Mouse (Mus musculus) MEL (cell line): ENCODE measurements around the gene Schip1. TPM values are rescaled to one million over a fixed set of nuclear protein-coding genes. Genes with fewer than 3 reads are reported as not detected.

Experiments used
- DNase-seq: peaks from one replicate; pipeline ENCODE4 v3.0.0; 2011; ENCODE audit warnings: low read depth, low spot score
- H3K27ac ChIP-seq: 2 replicates; pipeline ENCODE4 v1.5.1; 2012; ENCODE audit warnings: low read depth, mild to moderate bottlenecking, control low read depth, low read length, moderate library complexity; ENCODE audit not compliant: control insufficient read depth
- H3K27me3 ChIP-seq, 2 experiments: fragments of 150-350 bp in 1 of 2; sonication (generic) in 1 of 2; 2 replicates each; pipeline ENCODE4 v1.6.1; 2012; ENCODE audit warnings: low read length in 2 of 2, mild to moderate bottlenecking in 2 of 2, improper control_type of control experiment in 1 of 2, moderate library complexity in 1 of 2; ENCODE audit not compliant: insufficient read depth in 2 of 2, control insufficient read depth in 1 of 2
- H3K36me3 ChIP-seq, 2 experiments: 2 replicates each; pipeline ENCODE4 v1.6.1; 2012 to 2014; ENCODE audit warnings: low read length in 2 of 2, improper control_type of control experiment in 1 of 2, inconsistent platforms in 1 of 2, mild to moderate bottlenecking in 1 of 2; ENCODE audit not compliant: insufficient read depth in 2 of 2, control insufficient read depth in 1 of 2
- H3K4me1 ChIP-seq, 2 experiments: fragments of 150-350 bp in 1 of 2; sonication (generic) in 1 of 2; 2 replicates each; pipeline ENCODE4 v1.6.1; 2012; ENCODE audit warnings: low read length in 2 of 2, improper control_type of control experiment in 1 of 2, mild to moderate bottlenecking in 1 of 2; ENCODE audit not compliant: insufficient read depth in 2 of 2, control insufficient read depth in 1 of 2
- H3K4me3 ChIP-seq, 2 experiments: fragments of 150-350 bp in 1 of 2; sonication (generic) in 1 of 2; 2 replicates each; pipeline ENCODE4 v1.5.1; 2012; ENCODE audit warnings: low read depth in 2 of 2, low read length in 2 of 2, mild to moderate bottlenecking in 2 of 2, moderate library complexity in 2 of 2, control low read depth in 1 of 2, improper control_type of control experiment in 1 of 2; ENCODE audit not compliant: control insufficient read depth in 1 of 2, insufficient read depth in 1 of 2
- H3K79me2 ChIP-seq: 2 replicates; pipeline ENCODE4 v1.6.1; 2012; ENCODE audit warnings: mild to moderate bottlenecking, low read length, moderate library complexity; ENCODE audit not compliant: control insufficient read depth, poor library complexity, insufficient read depth
- H3K9ac ChIP-seq: 2 replicates; pipeline ENCODE4 v1.6.1; 2012; ENCODE audit warnings: low read depth, mild to moderate bottlenecking, control low read depth, low read length, moderate library complexity; ENCODE audit not compliant: control insufficient read depth, poor library complexity, severe bottlenecking
- H3K9me3 ChIP-seq: fragments of 150-350 bp; sonication (generic); replicated peaks from 2 replicates; pipeline ENCODE4 v1.6.1; 2012; ENCODE audit warnings: mild to moderate bottlenecking, low read length, improper control_type of control experiment, moderate library complexity; ENCODE audit not compliant: insufficient read depth
- CHD1 ChIP-seq: IDR thresholded peaks from 2 replicates; pipeline ENCODE4 v1.6.1; 2012; ENCODE audit warnings: low read depth, mild to moderate bottlenecking, inconsistent platforms, low read length, improper control_type of control experiment
- CHD2 ChIP-seq: IDR thresholded peaks from 2 replicates; pipeline ENCODE4 v1.6.1; 2011; ENCODE audit warnings: low read length, improper control_type of control experiment
- CTCF ChIP-seq, 3 experiments: IDR thresholded peaks in 2 of 3; conservative IDR thresholded peaks in 1 of 3; 2 replicates each; pipeline ENCODE4 v1.5.1; 2011 to 2012; ENCODE audit warnings: low read length in 3 of 3, low read depth in 2 of 3, mild to moderate bottlenecking in 2 of 3, improper control_type of control experiment in 1 of 3, inconsistent platforms in 1 of 3, mixed read lengths in 1 of 3, moderate library complexity in 1 of 3; ENCODE audit not compliant: control insufficient read depth in 1 of 3, insufficient read depth in 1 of 3, poor library complexity in 1 of 3, severe bottlenecking in 1 of 3
- EP300 ChIP-seq, 2 experiments: IDR thresholded peaks; 2 replicates each; pipeline ENCODE4 v1.6.1; 2011; ENCODE audit warnings: improper control_type of control experiment in 2 of 2, low read length in 2 of 2, low read depth in 1 of 2, mild to moderate bottlenecking in 1 of 2
- ETS1 ChIP-seq: IDR thresholded peaks from 2 replicates; pipeline ENCODE4 v1.6.1; 2012; ENCODE audit warnings: low read depth, mild to moderate bottlenecking, inconsistent platforms, low read length, improper control_type of control experiment, moderate library complexity
- GATA1 ChIP-seq: IDR thresholded peaks from 2 replicates; pipeline ENCODE4 v1.6.1; 2011; ENCODE audit warnings: low read depth, low read length, improper control_type of control experiment
- HCFC1 ChIP-seq: IDR thresholded peaks from 2 replicates; pipeline ENCODE4 v1.6.1; 2012; ENCODE audit warnings: low read depth, mild to moderate bottlenecking, inconsistent platforms, low read length, improper control_type of control experiment, moderate library complexity
- JUND ChIP-seq: IDR thresholded peaks from 2 replicates; pipeline ENCODE4 v1.6.1; 2011; ENCODE audit warnings: low read depth, mild to moderate bottlenecking, improper control_type of control experiment, low read length
- KAT2A ChIP-seq: conservative IDR thresholded peaks from 2 replicates; pipeline ENCODE4 v1.6.1; 2012; ENCODE audit warnings: low read depth, low read length, improper control_type of control experiment, inconsistent platforms
- MAX ChIP-seq: IDR thresholded peaks from 2 replicates; pipeline ENCODE4 v1.6.1; 2011; ENCODE audit warnings: low read length, improper control_type of control experiment
- MEF2A ChIP-seq: IDR thresholded peaks from 2 replicates; pipeline ENCODE4 v1.6.1; 2014; ENCODE audit warnings: low read depth, mild to moderate bottlenecking, inconsistent platforms, low read length, improper control_type of control experiment; ENCODE audit not compliant: poor library complexity, insufficient replicate concordance, severe bottlenecking; ENCODE audit errors: extremely low read depth
- MXI1 ChIP-seq: IDR thresholded peaks from 2 replicates; pipeline ENCODE4 v1.6.1; 2011; ENCODE audit warnings: mild to moderate bottlenecking, low read depth, low read length, improper control_type of control experiment
- MYB ChIP-seq: IDR thresholded peaks from 2 replicates; pipeline ENCODE4 v1.6.1; 2011; ENCODE audit warnings: mild to moderate bottlenecking, low read depth, low read length, improper control_type of control experiment
- MYC ChIP-seq: IDR thresholded peaks from 2 replicates; pipeline ENCODE4 v1.6.1; 2011; ENCODE audit warnings: low read depth, mild to moderate bottlenecking, low read length, improper control_type of control experiment, moderate library complexity
- NRF1 ChIP-seq: IDR thresholded peaks from 2 replicates; pipeline ENCODE4 v1.6.1; 2014; ENCODE audit warnings: low read depth, mild to moderate bottlenecking, inconsistent platforms, low read length, improper control_type of control experiment, moderate library complexity; ENCODE audit not compliant: poor library complexity, insufficient read depth, severe bottlenecking
- POLR2A ChIP-seq, 2 experiments: IDR thresholded peaks; 2 replicates each; pipeline ENCODE4 v1.6.1; 2011 to 2012; ENCODE audit warnings: low read length in 2 of 2, mild to moderate bottlenecking in 2 of 2, control low read depth in 1 of 2, improper control_type of control experiment in 1 of 2, low read depth in 1 of 2, moderate library complexity in 1 of 2; ENCODE audit not compliant: control insufficient read depth in 1 of 2, insufficient read depth in 1 of 2, poor library complexity in 1 of 2
- POLR2AphosphoS2 ChIP-seq: IDR thresholded peaks from 2 replicates; pipeline ENCODE4 v1.6.1; 2011; ENCODE audit warnings: low read length, improper control_type of control experiment
- POLR2AphosphoS5 ChIP-seq: IDR thresholded peaks from 2 replicates; pipeline ENCODE4 v1.6.1; 2012; ENCODE audit warnings: low read depth, borderline replicate concordance, mild to moderate bottlenecking, inconsistent platforms, low read length, moderate library complexity, mixed read lengths
- RAD21 ChIP-seq: IDR thresholded peaks from 2 replicates; pipeline ENCODE4 v1.6.1; 2011; ENCODE audit warnings: mild to moderate bottlenecking, low read depth, low read length, improper control_type of control experiment
- RCOR1 ChIP-seq: IDR thresholded peaks from 2 replicates; pipeline ENCODE4 v1.6.1; 2012; ENCODE audit warnings: low read depth, mild to moderate bottlenecking, inconsistent platforms, low read length, improper control_type of control experiment
- SIN3A ChIP-seq: IDR thresholded peaks from 2 replicates; pipeline ENCODE4 v1.6.1; 2012; ENCODE audit warnings: low read length, improper control_type of control experiment, inconsistent platforms
- TAL1 ChIP-seq: IDR thresholded peaks from 2 replicates; pipeline ENCODE4 v1.6.1; 2012; ENCODE audit warnings: mild to moderate bottlenecking, inconsistent platforms, low read length, moderate library complexity, mixed read lengths
- TCF12 ChIP-seq: IDR thresholded peaks from 2 replicates; pipeline ENCODE4 v1.6.1; 2014; ENCODE audit warnings: low read depth, mild to moderate bottlenecking, inconsistent platforms, low read length, improper control_type of control experiment, moderate library complexity
- USF1 ChIP-seq: IDR thresholded peaks from 2 replicates; pipeline ENCODE4 v1.6.1; 2014; ENCODE audit warnings: low read depth, mild to moderate bottlenecking, inconsistent platforms, low read length, improper control_type of control experiment, moderate library complexity
- ZKSCAN1 ChIP-seq: IDR thresholded peaks from 2 replicates; pipeline ENCODE4 v1.6.1; 2012; ENCODE audit warnings: low read depth, mild to moderate bottlenecking, inconsistent platforms, low read length, improper control_type of control experiment, moderate library complexity
- ZNF384 ChIP-seq: IDR thresholded peaks from 2 replicates; pipeline ENCODE4 v1.6.1; 2012; ENCODE audit warnings: low read depth, mild to moderate bottlenecking, inconsistent platforms, low read length, improper control_type of control experiment
- polyA plus RNA-seq, 2 experiments: library from polyadenylated mRNA; stranded (reverse) in 1 of 2; unstranded in 1 of 2; fragments of >175 nt in 1 of 2; fragments of >200 nt in 1 of 2; gene quantifications; 2 replicates each; pipeline versions ENCODE4 v1.2.1 to v1.2.4; 2012; ENCODE audit warnings: low replicate concordance in 2 of 2, low read depth in 1 of 2; ENCODE audit not compliant: insufficient read length in 2 of 2, insufficient read depth in 1 of 2, missing spikeins in 1 of 2
- total RNA-seq: library from RNA; depleted of rRNA; stranded (reverse); fragments of 300-350 nt; gene quantifications from 2 replicates; pipeline ENCODE4 v1.2.3, GENCODE M21; 2012

Schip1 gene
- total and polyA plus RNA-seq, 3 experiments = 10.1 to 12.4 TPM; not detected in 1

- Histone ChIP-seq H3K9me3 (no peaks in the 10 kb centered on the region), H3K9ac (no peak overlapping the region), H3K79me2 (no peaks in the 10 kb centered on the region), H3K36me3 (peaks cover 0 to 2% of the 10 kb centered on the region in 2 experiments; a peak in 1 of 4 replicates), H3K4me3 (no peak overlapping the region), H3K27ac (no peak overlapping the region), H3K27me3 (peaks cover 0 to 3% of the 10 kb centered on the region in 2 experiments; a peak in 2 of 4 replicates), H3K4me1 (peaks cover 0 to 4% of the 10 kb centered on the region in 2 experiments; a peak in 1 of 4 replicates)
- DNase-seq = no peak
- TF ChIP-seq MYB (no peak), EP300 (IDR thresholded peaks at IDR 0.05; ENCODE audit: low read depth in 1 of 2, low read length in 2 of 2) (no peak), CHD1 (no peak), ZNF384 (no peak), KAT2A (no peak), RAD21 (no peak), USF1 (no peak), POLR2AphosphoS2 (no peak), MYC (no peak), TCF12 (no peak)
Measured at GRCm38 (mm10) chr3:68633577-68633976, 569.0 kb downstream of the Schip1 start.

DNA sequence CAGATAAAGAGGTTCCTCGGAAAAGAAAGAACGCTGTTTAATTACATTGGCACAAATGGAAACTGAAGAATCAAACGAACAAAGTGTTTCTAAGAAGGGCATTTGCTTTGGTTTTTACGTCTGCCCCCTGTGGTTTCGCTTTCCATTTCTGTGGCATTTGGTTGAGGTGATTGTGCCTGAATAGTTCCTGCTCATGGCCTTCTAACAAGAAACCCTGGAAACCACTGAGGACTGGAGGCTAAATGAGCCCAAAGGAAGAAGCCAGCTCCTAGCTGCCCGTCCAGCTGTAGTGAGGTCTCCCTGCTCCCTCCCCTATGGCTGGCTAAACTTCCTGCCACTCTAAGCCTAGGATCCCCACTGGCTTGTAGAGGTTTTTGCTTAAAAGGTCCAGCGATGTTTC is 573.4 kb downstream of the Schip1 start:
- no peak overlapping the region for H3K27ac ChIP-seq
- no peak for DNase-seq
- H3K9ac ChIP-seq = no peak overlapping the region
- H3K79me2 ChIP-seq = no peaks in the 10 kb centered on the region
- no peaks in the 10 kb centered on the region for H3K4me1 ChIP-seq
- H3K36me3 ChIP-seq = no peaks in the 10 kb centered on the region
- H3K4me3 ChIP-seq = no peak overlapping the region
- peaks cover 0 to 3% of the 10 kb centered on the region in 2 experiments; a peak in 2 of 4 replicates for H3K27me3 ChIP-seq
- no peak for TF ChIP-seq MXI1
- H3K9me3 ChIP-seq = no peaks in the 10 kb centered on the region

- H3K27me3 ChIP-seq = peaks cover 1 to 3% of the 10 kb centered on the region in 2 experiments; a peak in 2 of 4 replicates
- no peak for TF ChIP-seq NRF1
- TF ChIP-seq CTCF (IDR thresholded peaks at IDR 0.05 in 2 of 3, conservative IDR thresholded peaks at IDR 0.05 in 1 of 3; ENCODE audit: control insufficient read depth in 1 of 3, insufficient read depth in 1 of 3, low read depth in 2 of 3, low read length in 3 of 3, poor library complexity in 1 of 3, severe bottlenecking in 1 of 3) = no peak
- TF ChIP-seq TAL1 = no peak
- TF ChIP-seq CHD2 = no peak
- TF ChIP-seq SIN3A = no peak
- TF ChIP-seq MEF2A = no peak
- no peak for TF ChIP-seq CHD1
- no peak for TF ChIP-seq ZKSCAN1
- no peak for TF ChIP-seq RCOR1
- TF ChIP-seq JUND = no peak
- TF ChIP-seq HCFC1 = no peak
- no peak for TF ChIP-seq ETS1
- no peak for TF ChIP-seq GATA1
- TF ChIP-seq POLR2AphosphoS5 = no peak
- TF ChIP-seq POLR2A (IDR thresholded peaks at IDR 0.05; ENCODE audit: control insufficient read depth in 1 of 2, insufficient read depth in 1 of 2, low read depth in 1 of 2, low read length in 2 of 2, poor library complexity in 1 of 2) = no peak
- no peak for TF ChIP-seq MAX
- H3K79me2 ChIP-seq = no peaks in the 10 kb centered on the region
- no peak overlapping the region for H3K4me3 ChIP-seq
- no peaks in the 10 kb centered on the region for H3K9me3 ChIP-seq
- no peaks in the 10 kb centered on the region for H3K4me1 ChIP-seq
- no peaks in the 10 kb centered on the region for H3K36me3 ChIP-seq
- no peak for DNase-seq
- H3K27ac ChIP-seq = no peak overlapping the region
- H3K9ac ChIP-seq = no peak overlapping the region
Measured at GRCm38 (mm10) chr3:68638703-68639102, 574.1 kb downstream of the Schip1 start.
